Mouse (Mus musculus): ENCODE data around the gene Sdhb. TPM values are rescaled to one million over a fixed set of nuclear protein-coding genes. Genes with fewer than 3 reads are reported as not detected.

Sdhb gene
- total RNA-seq (2023), result 93.1 TPM

GRCm38 (mm10) chr4:140960781-140961466, at the start of gene Sdhb:
Gene Sdhb, plus strand, starts transcription at chr4:140961203.

GRCm38 (mm10) chr4:140986711-140987395, 25.9 kb downstream of the Sdhb start, which contains the start of gene Atp13a2:
Gene Atp13a2, plus strand, starts transcription at chr4:140986873.

GRCm38 (mm10) chr4:141010118-141010517, 49.1 kb downstream of the Sdhb start, which contains the start of gene Mfap2:
Gene Mfap2, plus strand, starts transcription at chr4:141010418.

Other genes starting within 250 kb of the Sdhb start
- not detected for gene Padi6, start 218.6 kb upstream of the Sdhb start, total RNA-seq (2023)
- 0.98 TPM for gene Padi4, start 187.0 kb upstream of the Sdhb start, total RNA-seq (2023)
- gene Padi3, start 150.6 kb upstream of the Sdhb start, total RNA-seq (2023), result 1.8 TPM
- 1.3 TPM for gene Padi1, start 115.4 kb upstream of the Sdhb start, total RNA-seq (2023)
- 28.0 TPM for gene Padi2, start 54.9 kb upstream of the Sdhb start, total RNA-seq (2023)
- 31.9 TPM for gene Atp13a2, start 25.7 kb downstream of the Sdhb start, total RNA-seq (2023)
- not detected for gene Mfap2, start 49.2 kb downstream of the Sdhb start, total RNA-seq (2023)
- 11.7 TPM for gene Crocc, start 99.3 kb downstream of the Sdhb start, total RNA-seq (2023)
- 80.7 TPM for gene Necap2, start 117.2 kb downstream of the Sdhb start, total RNA-seq (2023)
- gene Spata21, start 127.1 kb downstream of the Sdhb start, total RNA-seq (2023), result not detected
- gene Szrd1, start 178.6 kb downstream of the Sdhb start, total RNA-seq (2023), result 105 TPM
- gene Fbxo42, start 186.7 kb downstream of the Sdhb start, total RNA-seq (2023), result 23.8 TPM

All from CD4-positive naive resting alpha-beta T cell, adult 57 days (primary cell).